Mouse (Mus musculus): ENCODE measurements around the gene Vmn1r63.
"Not testable (repeated sequence)": the region's sequence is repeated elsewhere in the genome, so short reads cannot be mapped to it uniquely, and the experiment has no call there.

Vmn1r63 gene

DNA sequence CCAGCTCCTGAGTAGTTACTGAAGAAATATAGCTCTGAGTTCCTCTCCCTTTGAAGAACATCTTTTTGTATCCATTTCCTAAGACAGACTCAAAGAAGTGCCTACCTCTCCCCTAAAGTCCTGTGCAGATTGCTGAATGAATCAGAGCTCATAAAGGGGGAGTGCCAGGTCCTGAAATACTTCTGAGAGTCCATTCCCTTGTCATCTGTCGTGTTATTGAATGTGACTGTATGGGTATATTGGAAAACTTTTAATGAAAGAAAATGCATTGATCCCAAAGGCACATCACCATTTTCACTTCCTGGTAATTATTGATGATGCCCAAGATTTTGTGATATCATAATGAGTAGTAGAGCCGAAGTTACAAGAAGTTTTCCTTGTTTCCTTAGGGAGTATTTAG, at the start of gene Vmn1r63:
Gene Vmn1r63 (minus strand): TSS at position 101 of the 400 bp plus-strand sequence.
- not testable (repeated sequence) for DNase-seq

Measured in kidney, postnatal 36 days (tissue).